Mouse (Mus musculus): ENCODE results near the gene Raf1.
"Not testable (repeated sequence)": the region's sequence is repeated elsewhere in the genome, so short reads cannot be mapped to it uniquely, and the experiment has no call there.

Raf1 gene

GRCm38 (mm10) chr6:115684271-115684670, 7.8 kb upstream of the Raf1 start:
- peak; percentile 93 for DNase-seq (ENCODE audit: low read depth, low spot score)

GRCm38 (mm10) chr6:115681066-115681465, 4.6 kb upstream of the Raf1 start:
- DNase-seq (ENCODE audit: low read depth, low spot score), result no peak

GRCm38 (mm10) chr6:115678012-115678411, 1.6 kb upstream of the Raf1 start:
- no peak for DNase-seq (ENCODE audit: low read depth, low spot score)

GRCm38 (mm10) chr6:115677441-115677840, 1.0 kb upstream of the Raf1 start:
- DNase-seq (ENCODE audit: low read depth, low spot score), result no peak

GRCm38 (mm10) chr6:115675508-115676336, 713 bp downstream of the Raf1 start:
- peak; percentile 75 for DNase-seq (ENCODE audit: low read depth, low spot score)

GRCm38 (mm10) chr6:115675166-115675507, 1.3 kb downstream of the Raf1 start:
- DNase-seq (ENCODE audit: low read depth, low spot score), result no peak

- no peak for DNase-seq (ENCODE audit: low read depth, low spot score)
Observed at GRCm38 (mm10) chr6:115674316-115674715, 2.1 kb downstream of the Raf1 start.

- no peak for DNase-seq (ENCODE audit: low read depth, low spot score)
Observed at GRCm38 (mm10) chr6:115672700-115673099, 3.7 kb downstream of the Raf1 start.

GRCm38 (mm10) chr6:115666641-115667040, 9.8 kb downstream of the Raf1 start:
- DNase-seq (ENCODE audit: low read depth, low spot score), result no peak

GRCm38 (mm10) chr6:115664268-115664667, 12.2 kb downstream of the Raf1 start:
- DNase-seq (ENCODE audit: low read depth, low spot score), result no peak

GRCm38 (mm10) chr6:115658802-115659201, 17.6 kb downstream of the Raf1 start:
- no peak for DNase-seq (ENCODE audit: low read depth, low spot score)

- no peak for DNase-seq (ENCODE audit: low read depth, low spot score)
Observed at GRCm38 (mm10) chr6:115653939-115654338, 22.5 kb downstream of the Raf1 start.

GRCm38 (mm10) chr6:115651719-115652118, 24.7 kb downstream of the Raf1 start:
- DNase-seq (ENCODE audit: low read depth, low spot score), result no peak

- peak; percentile 95 for DNase-seq (ENCODE audit: low read depth, low spot score)
Observed at GRCm38 (mm10) chr6:115650476-115651427, 25.7 kb downstream of the Raf1 start.

GRCm38 (mm10) chr6:115649792-115650365, 26.6 kb downstream of the Raf1 start:
- DNase-seq (ENCODE audit: low read depth, low spot score), result no peak

GRCm38 (mm10) chr6:115643315-115643714, 33.1 kb downstream of the Raf1 start:
- DNase-seq (ENCODE audit: low read depth, low spot score), result no peak

GRCm38 (mm10) chr6:115638188-115638587, 38.2 kb downstream of the Raf1 start:
- DNase-seq (ENCODE audit: low read depth, low spot score), result not testable (repeated sequence)

- no peak for DNase-seq (ENCODE audit: low read depth, low spot score)
Observed at GRCm38 (mm10) chr6:115634015-115634414, 42.4 kb downstream of the Raf1 start.

- DNase-seq (ENCODE audit: low read depth, low spot score), result no peak
Observed at GRCm38 (mm10) chr6:115631056-115631795, 45.2 kb downstream of the Raf1 start.

GRCm38 (mm10) chr6:115626121-115626520, 50.3 kb downstream of the Raf1 start:
- DNase-seq (ENCODE audit: low read depth, low spot score), result no peak

GRCm38 (mm10) chr6:115620942-115621341, 55.5 kb downstream of the Raf1 start:
- no peak for DNase-seq (ENCODE audit: low read depth, low spot score)

All from R1 (cell line).